Mouse (Mus musculus) liver, embryonic 14.5 days (tissue): Measurements from ENCODE around the gene Cblc. TPM values are rescaled to one million over a fixed set of nuclear protein-coding genes. Genes with fewer than 3 reads are reported as not detected.
A peak's percentile ranks its signal among the peaks of the same experiment; 100 is the strongest.

Experiments
- ATAC-seq: fragments of 200-750 bp; cut with Nextera tagmentation; 2 replicates; pipeline ENCODE4 v1.8.0; 2017; ENCODE audit warnings: moderate number of reproducible peaks, mild to moderate bottlenecking, moderate library complexity; ENCODE audit not compliant: insufficient read depth
- DNase-seq, 3 experiments: peaks; one replicate each; pipeline ENCODE4 v3.0.0-alpha.2; 2012 to 2013; ENCODE audit warnings: low read depth in 3 of 3, low spot score in 3 of 3
- H3K27ac ChIP-seq: fragments of 300-500 bp; sonication (generic); 2 replicates; pipeline ENCODE4 v1.5.1; 2014; ENCODE audit warnings: moderate library complexity, mild to moderate bottlenecking, control low read depth, inconsistent platforms
- H3K27me3 ChIP-seq: fragments of 300-500 bp; sonication (generic); 2 replicates; pipeline ENCODE4 v1.6.1; 2014; ENCODE audit warnings: mild to moderate bottlenecking, low read length, moderate library complexity; ENCODE audit not compliant: control insufficient read depth, insufficient read depth
- H3K36me3 ChIP-seq: fragments of 300-500 bp; sonication (generic); replicated peaks from 2 replicates; pipeline ENCODE4 v1.6.1; 2014; ENCODE audit warnings: low read depth; ENCODE audit not compliant: control insufficient read depth, insufficient read depth
- H3K4me1 ChIP-seq, 2 experiments: fragments of 200-500 bp in 1 of 2; fragments of 300-500 bp in 1 of 2; sonication (generic) in 1 of 2; replicated peaks; 2 replicates each; pipeline ENCODE4 v1.6.1; 2012 to 2014; ENCODE audit warnings: antibody characterized with exemption in 1 of 2, inconsistent platforms in 1 of 2, low read length in 1 of 2; ENCODE audit not compliant: control insufficient read depth in 2 of 2, insufficient read depth in 2 of 2
- H3K4me2 ChIP-seq: fragments of 300-500 bp; sonication (generic); 2 replicates; pipeline ENCODE4 v1.6.1; 2014; ENCODE audit warnings: low read depth, mild to moderate bottlenecking, control low read depth, moderate library complexity
- H3K4me3 ChIP-seq, 2 experiments: fragments of 200-500 bp in 1 of 2; fragments of 300-500 bp in 1 of 2; sonication (generic) in 1 of 2; 2 replicates each; pipeline ENCODE4 v1.5.1; 2012 to 2014; ENCODE audit warnings: low read depth in 2 of 2, low read length in 2 of 2, mild to moderate bottlenecking in 2 of 2, control low read depth in 1 of 2, inconsistent platforms in 1 of 2, moderate library complexity in 1 of 2; ENCODE audit not compliant: insufficient read depth in 1 of 2
- H3K9ac ChIP-seq: fragments of 300-500 bp; sonication (generic); replicated peaks from 2 replicates; pipeline ENCODE4 v1.6.1; 2014; ENCODE audit warnings: mild to moderate bottlenecking, control low read depth, moderate library complexity
- H3K9me3 ChIP-seq: fragments of 300-500 bp; sonication (generic); 2 replicates; pipeline ENCODE4 v1.6.1; 2016; ENCODE audit warnings: low read length, mixed read lengths; ENCODE audit not compliant: control insufficient read depth
- CTCF ChIP-seq: IDR thresholded peaks from 2 replicates; pipeline ENCODE4 v1.5.1; 2016; ENCODE audit warnings: antibody characterized with exemption, low read depth, control low read depth
- EP300 ChIP-seq: IDR thresholded peaks from 2 replicates; pipeline ENCODE4 v1.6.1; 2016; ENCODE audit warnings: antibody characterized with exemption, low read depth
- WGBS: fragments of 180-500 bp; shearing (Covaris S2); extraction: QIAGEN DNeasy Blood & Tissue Kit; methylation state at CpG from one replicate; pipeline ENCODE4 v1.1.7; 2014; ENCODE audit not compliant: insufficient replicate concordance; 5-methylcytosine and 5-hydroxymethylcytosine counted together
- polyA plus RNA-seq, 2 experiments: library from polyadenylated mRNA; depleted of rRNA in 1 of 2; stranded (reverse) in 1 of 2; unstranded in 1 of 2; fragments of >200 nt; fragmentation: Nextera tagmentation in 1 of 2; extraction: Ambion mirVana in 1 of 2; gene quantifications; 2 replicates each; pipeline versions ENCODE4 v1.2.1 to v1.2.3; 2012 to 2014

The Cblc gene
- polyA plus RNA-seq, 2 experiments, result 0.95 to 1.1 TPM

DNA sequence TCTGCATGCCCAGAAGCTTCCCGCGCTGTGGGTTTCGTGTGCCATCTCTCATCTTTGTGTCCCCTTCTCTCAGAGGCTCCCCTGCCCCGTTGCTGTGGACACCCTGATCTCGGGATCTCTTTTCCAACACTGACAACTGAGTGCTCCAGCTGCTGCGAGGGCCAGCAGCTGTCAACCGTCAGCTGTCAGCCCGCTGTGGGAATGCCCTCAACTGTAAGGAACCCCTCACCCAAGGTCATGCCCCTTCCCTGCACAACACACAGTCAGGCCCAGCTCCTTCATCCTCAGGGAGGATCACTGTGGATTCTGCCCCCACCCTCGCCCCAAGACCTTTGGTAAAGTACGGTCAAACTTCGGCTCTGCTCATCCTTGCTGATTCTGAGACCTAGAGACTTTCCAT, 34.3 kb downstream of the Cblc start:
- H3K27ac ChIP-seq, result no peak overlapping the region
- TF ChIP-seq EP300 (no peak), CTCF (no peak)
- no peak overlapping the region for H3K4me2 ChIP-seq
- H3K36me3 ChIP-seq, result no peaks in the 10 kb centered on the region
- 66% methylated on average over 11 of the region's 11 CpGs for WGBS
- no peaks in the 10 kb centered on the region for H3K9me3 ChIP-seq
- no peak overlapping the region for H3K9ac ChIP-seq
- no peak overlapping the region for H3K4me3 ChIP-seq
- H3K27me3 ChIP-seq, result no peaks in the 10 kb centered on the region
- ATAC-seq (no peak), DNase-seq (no peak)
- H3K4me1 ChIP-seq, result no peaks in the 10 kb centered on the region

DNA sequence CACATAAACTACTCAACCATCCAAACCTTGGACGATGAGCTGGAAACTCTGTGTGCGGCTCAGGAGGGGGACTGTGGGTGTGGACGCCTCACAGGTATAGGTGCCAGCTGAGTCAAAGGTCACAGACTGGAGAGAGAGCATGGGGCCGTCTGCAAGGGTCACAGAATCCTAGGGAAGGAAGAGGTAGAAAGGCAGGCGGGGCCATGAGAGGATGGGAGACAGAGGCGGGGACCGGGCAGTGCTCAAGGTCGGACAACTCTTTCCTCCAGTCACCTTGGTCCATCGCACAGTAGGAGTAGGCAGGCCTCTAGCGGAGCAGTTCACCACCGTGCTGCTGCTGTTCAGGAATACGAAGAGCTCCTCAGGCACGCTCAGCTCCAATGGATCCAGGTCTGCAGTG, 36.6 kb downstream of the Cblc start:
- DNase-seq (no peak), ATAC-seq (no peak)
- 70% methylated on average over 13 of the region's 13 CpGs for WGBS
- H3K27ac ChIP-seq, result no peak overlapping the region
- H3K36me3 ChIP-seq, result no peaks in the 10 kb centered on the region
- H3K9ac ChIP-seq, result no peak overlapping the region
- no peaks in the 10 kb centered on the region for H3K4me1 ChIP-seq
- H3K9me3 ChIP-seq, result no peaks in the 10 kb centered on the region
- no peak overlapping the region for H3K4me3 ChIP-seq
- H3K27me3 ChIP-seq, result peaks cover 2% of the 10 kb centered on the region; the same call in 1 of the 2 replicates
- H3K4me2 ChIP-seq, result no peak overlapping the region
- TF ChIP-seq EP300, result no peak
- no peak for TF ChIP-seq CTCF

DNA sequence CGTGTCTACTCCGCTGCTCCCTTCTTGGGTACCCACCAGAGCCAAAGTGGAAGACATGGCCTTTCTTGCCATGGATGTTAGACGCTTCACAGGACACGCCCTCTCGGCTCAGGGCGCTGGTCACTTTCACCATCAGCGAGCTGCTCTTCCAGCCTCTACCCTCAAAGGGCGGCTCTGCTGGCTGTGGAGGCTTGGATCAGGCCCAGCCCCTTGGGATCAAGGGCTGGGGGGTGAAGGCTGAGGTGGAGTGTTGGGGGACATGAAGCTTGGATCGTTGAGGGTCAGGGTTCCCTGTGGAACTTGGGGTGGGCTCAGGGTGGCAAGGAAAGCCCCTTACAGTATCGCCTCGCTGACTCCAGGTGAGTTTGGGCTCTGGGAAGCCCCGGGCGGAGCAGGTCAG, 38.0 kb downstream of the Cblc start:
- Histone ChIP-seq H3K9ac (no peak overlapping the region), H3K36me3 (no peaks in the 10 kb centered on the region), H3K27ac (no peak overlapping the region), H3K4me2 (no peak overlapping the region), H3K27me3 (peaks cover 2% of the 10 kb centered on the region; the same call in 1 of the 2 replicates), H3K4me1 (no peaks in the 10 kb centered on the region), H3K4me3 (no peak overlapping the region), H3K9me3 (no peaks in the 10 kb centered on the region)
- TF ChIP-seq CTCF (no peak), EP300 (no peak)
- DNase-seq, result no peak
- no peak for ATAC-seq
- WGBS, result 75% methylated on average over 13 of the region's 13 CpGs

DNA sequence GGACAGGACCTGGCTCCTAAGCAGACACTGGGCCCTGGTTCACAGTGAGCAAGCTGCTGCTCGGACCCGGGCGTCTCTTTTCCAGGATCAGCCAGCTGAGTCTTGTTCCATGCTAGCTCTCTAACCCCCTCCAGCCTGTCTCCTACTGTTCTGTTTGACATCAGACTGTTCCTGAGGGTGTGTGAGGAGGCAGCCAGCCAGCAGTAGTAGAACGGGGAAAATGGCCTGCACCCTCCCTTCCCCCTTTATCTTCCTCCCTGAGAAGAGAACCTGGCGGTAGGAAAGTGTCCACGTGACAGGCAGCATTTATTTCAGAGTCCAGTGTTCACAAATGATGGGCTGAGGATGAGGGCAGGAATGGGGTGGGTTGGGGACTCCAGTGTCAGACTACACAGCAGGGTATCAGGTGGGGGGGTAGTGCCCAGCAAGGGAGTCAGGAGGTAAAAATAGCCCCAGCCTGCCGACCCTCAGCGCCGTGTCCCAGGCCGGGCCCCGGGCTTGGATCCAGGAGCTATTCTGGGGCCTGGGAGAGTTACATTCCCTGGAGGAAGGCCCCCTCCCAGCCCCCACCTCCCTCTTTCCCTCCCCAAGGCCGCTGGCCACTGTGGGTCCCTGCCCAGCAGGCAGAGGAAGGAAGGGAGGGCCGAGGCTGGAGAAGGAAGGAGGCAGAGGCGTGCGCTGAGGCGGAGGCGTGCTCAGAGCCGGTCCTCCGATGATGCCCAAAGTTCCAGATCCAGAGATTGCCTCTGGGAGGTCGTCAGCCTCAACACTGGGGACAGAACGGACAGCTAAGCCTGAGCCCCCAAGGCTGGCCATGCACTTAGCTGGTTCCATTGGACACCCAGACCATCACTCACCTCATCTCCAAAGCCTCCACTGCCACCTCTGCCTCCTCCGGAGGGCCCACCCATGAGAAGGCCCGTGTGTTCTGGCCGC, 40.5 kb downstream of the Cblc start:
- Histone ChIP-seq H3K9me3 (no peaks in the 10 kb centered on the region), H3K36me3 (no peaks in the 10 kb centered on the region), H3K27me3 (peaks cover 2% of the 10 kb centered on the region; the same call in 1 of the 2 replicates), H3K4me2 (no peak overlapping the region), H3K4me1 (peaks cover 0 to 1% of the 10 kb centered on the region in 2 experiments; a peak in 1 of 4 replicates), H3K4me3 (no peak overlapping the region), H3K9ac (no peak overlapping the region), H3K27ac (no peak overlapping the region)
- DNase-seq (no peak), ATAC-seq (0 out of 2 replicates have a peak, but pooled peaks have one; percentile 30)
- TF ChIP-seq CTCF, result no peak
- no peak for TF ChIP-seq EP300
- WGBS, result 39% methylated on average over 24 of the region's 24 CpGs

DNA sequence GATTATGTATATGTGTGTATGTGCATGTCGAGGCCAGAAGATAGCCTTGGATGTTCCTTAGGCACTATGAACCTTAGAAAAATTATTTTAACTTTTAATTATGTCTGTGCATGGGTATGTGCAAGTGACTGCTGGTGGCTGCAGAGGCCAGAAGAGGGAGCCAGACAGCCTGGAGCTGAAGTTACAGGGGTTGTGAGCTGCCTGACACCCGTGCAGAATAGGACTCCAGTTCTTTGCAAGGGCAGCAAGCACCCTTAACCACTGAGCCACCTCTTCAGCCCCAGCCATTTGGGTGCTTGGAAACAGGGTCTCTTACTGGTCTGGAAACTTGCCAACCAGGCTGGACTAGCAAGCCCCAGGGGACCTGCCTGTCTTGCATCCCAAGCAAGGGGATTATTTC, 41.6 kb downstream of the Cblc start:
- Histone ChIP-seq H3K9ac (no peak overlapping the region), H3K4me3 (no peak overlapping the region), H3K36me3 (no peaks in the 10 kb centered on the region), H3K4me1 (peaks cover 8 to 9% of the 10 kb centered on the region in 2 experiments), H3K27me3 (peaks cover 2% of the 10 kb centered on the region; the same call in 1 of the 2 replicates), H3K27ac (no peak overlapping the region), H3K4me2 (no peak overlapping the region), H3K9me3 (no peaks in the 10 kb centered on the region)
- 46% methylated on average over 2 of the region's 2 CpGs for WGBS
- ATAC-seq (no peak), DNase-seq (no peak)
- TF ChIP-seq EP300, result no peak
- no peak for TF ChIP-seq CTCF
